Mouse (Mus musculus): Measurements from ENCODE around the gene Vcam1. TPM values are rescaled to one million over a fixed set of nuclear protein-coding genes. Genes with fewer than 3 reads are reported as not detected.

Vcam1 gene
- polyA plus RNA-seq (2015; fragmentation: Nextera tagmentation; extraction: Ambion mirVana): 47.4 and 57.8 TPM in 2 replicates

GRCm38 (mm10) chr3:116129259-116129738 lies at the start of gene Vcam1:
Vcam1 (minus strand) TSS chr3:116129688.
- H3K4me2 ChIP-seq: peak within 1 kb of the TSS; percentile 43
- H3K27ac ChIP-seq: peak within 1 kb of the TSS; percentile 47; the same call in 1 of the 2 replicates
- H3K9ac ChIP-seq: peak within 1 kb of the TSS; percentile 56
- ATAC-seq (ENCODE audit: low read depth) (no peak), DNase-seq (no peak)
- WGBS (ENCODE audit: insufficient replicate concordance): 15% methylated on average over 9 of the region's 9 CpGs
- no peaks in the 10 kb centered on the region for H3K27me3 ChIP-seq
- no peaks in the 10 kb centered on the region for H3K4me1 ChIP-seq (replicated peaks)
- H3K36me3 ChIP-seq: peaks cover 3% of the 10 kb centered on the region; the same call in 1 of the 2 replicates
- H3K9me3 ChIP-seq (replicated peaks): no peaks in the 10 kb centered on the region
- peak within 1 kb of the TSS; percentile 50 for H3K4me3 ChIP-seq (replicated peaks)

GRCm38 (mm10) chr3:116175106-116175505 lies 45.6 kb upstream of the Vcam1 start:
- no peaks in the 10 kb centered on the region for H3K36me3 ChIP-seq
- no peak overlapping the region for H3K27ac ChIP-seq
- no peak for ATAC-seq (ENCODE audit: low read depth)
- H3K9me3 ChIP-seq (replicated peaks): no peaks in the 10 kb centered on the region
- WGBS (ENCODE audit: insufficient replicate concordance): 61% methylated on average over 6 of the region's 6 CpGs
- no peaks in the 10 kb centered on the region for H3K27me3 ChIP-seq
- H3K4me3 ChIP-seq (replicated peaks): no peak overlapping the region
- DNase-seq: no peak
- no peaks in the 10 kb centered on the region for H3K4me1 ChIP-seq (replicated peaks)
- H3K4me2 ChIP-seq: no peak overlapping the region
- no peak overlapping the region for H3K9ac ChIP-seq

GRCm38 (mm10) chr3:116171461-116171860 lies 42.0 kb upstream of the Vcam1 start:
- ATAC-seq (ENCODE audit: low read depth) (no peak), DNase-seq (no peak)
- WGBS (ENCODE audit: insufficient replicate concordance): 61% methylated on average over 5 of the region's 5 CpGs
- H3K9me3 ChIP-seq (replicated peaks): no peaks in the 10 kb centered on the region
- H3K4me3 ChIP-seq (replicated peaks): no peak overlapping the region
- H3K4me2 ChIP-seq: no peak overlapping the region
- no peaks in the 10 kb centered on the region for H3K36me3 ChIP-seq
- no peaks in the 10 kb centered on the region for H3K27me3 ChIP-seq
- H3K27ac ChIP-seq: no peak overlapping the region
- H3K9ac ChIP-seq: no peak overlapping the region
- no peaks in the 10 kb centered on the region for H3K4me1 ChIP-seq (replicated peaks)

GRCm38 (mm10) chr3:116168056-116168455 lies 38.6 kb upstream of the Vcam1 start:
- 36% methylated on average over 2 of the region's 2 CpGs for WGBS (ENCODE audit: insufficient replicate concordance)
- H3K4me1 ChIP-seq (replicated peaks): no peaks in the 10 kb centered on the region
- no peak overlapping the region for H3K9ac ChIP-seq
- ATAC-seq (ENCODE audit: low read depth): no peak
- no peak for DNase-seq
- H3K27ac ChIP-seq: no peak overlapping the region
- H3K4me3 ChIP-seq (replicated peaks): no peak overlapping the region
- no peaks in the 10 kb centered on the region for H3K36me3 ChIP-seq
- no peak overlapping the region for H3K4me2 ChIP-seq
- no peaks in the 10 kb centered on the region for H3K9me3 ChIP-seq (replicated peaks)
- H3K27me3 ChIP-seq: no peaks in the 10 kb centered on the region

- DNase-seq (no peak), ATAC-seq (ENCODE audit: low read depth) (no peak)
- Histone ChIP-seq H3K9ac (no peak overlapping the region), H3K27me3 (no peaks in the 10 kb centered on the region), H3K9me3 (replicated peaks) (no peaks in the 10 kb centered on the region), H3K27ac (no peak overlapping the region), H3K36me3 (no peaks in the 10 kb centered on the region), H3K4me1 (replicated peaks) (no peaks in the 10 kb centered on the region), H3K4me2 (no peak overlapping the region), H3K4me3 (replicated peaks) (no peak overlapping the region)
- WGBS (ENCODE audit: insufficient replicate concordance): 63% methylated on average over 8 of the region's 8 CpGs
These were observed 36.8 kb upstream of the Vcam1 start for GRCm38 (mm10) chr3:116166296-116166695.

- Histone ChIP-seq H3K36me3 (no peaks in the 10 kb centered on the region), H3K4me3 (replicated peaks) (no peak overlapping the region), H3K27ac (no peak overlapping the region), H3K4me2 (no peak overlapping the region), H3K9me3 (replicated peaks) (no peaks in the 10 kb centered on the region), H3K27me3 (no peaks in the 10 kb centered on the region), H3K9ac (no peak overlapping the region), H3K4me1 (replicated peaks) (no peaks in the 10 kb centered on the region)
- ATAC-seq (ENCODE audit: low read depth): no peak
- WGBS (ENCODE audit: insufficient replicate concordance): 29% methylated on average over 1 of the region's 1 CpGs
- DNase-seq: no peak
These were observed 35.5 kb upstream of the Vcam1 start for GRCm38 (mm10) chr3:116165030-116165429.

GRCm38 (mm10) chr3:116163517-116163916 lies 34.0 kb upstream of the Vcam1 start:
- no peak for DNase-seq
- ATAC-seq (ENCODE audit: low read depth): no peak
- Histone ChIP-seq H3K36me3 (no peaks in the 10 kb centered on the region), H3K4me1 (replicated peaks) (no peaks in the 10 kb centered on the region), H3K4me3 (replicated peaks) (no peak overlapping the region), H3K9me3 (replicated peaks) (no peaks in the 10 kb centered on the region), H3K4me2 (no peak overlapping the region), H3K27ac (no peak overlapping the region), H3K27me3 (no peaks in the 10 kb centered on the region), H3K9ac (no peak overlapping the region)
- 61% methylated on average over 5 of the region's 5 CpGs for WGBS (ENCODE audit: insufficient replicate concordance)

- Histone ChIP-seq H3K27me3 (no peaks in the 10 kb centered on the region), H3K4me1 (replicated peaks) (no peaks in the 10 kb centered on the region), H3K36me3 (no peaks in the 10 kb centered on the region), H3K9me3 (replicated peaks) (no peaks in the 10 kb centered on the region), H3K4me2 (no peak overlapping the region), H3K27ac (no peak overlapping the region), H3K4me3 (replicated peaks) (no peak overlapping the region), H3K9ac (no peak overlapping the region)
- no peak for ATAC-seq (ENCODE audit: low read depth)
- 57% methylated on average over 9 of the region's 9 CpGs for WGBS (ENCODE audit: insufficient replicate concordance)
- DNase-seq: no peak
These were observed 32.7 kb upstream of the Vcam1 start for GRCm38 (mm10) chr3:116162097-116162666.

GRCm38 (mm10) chr3:116159376-116159775 lies 29.9 kb upstream of the Vcam1 start:
- Histone ChIP-seq H3K4me1 (replicated peaks) (no peaks in the 10 kb centered on the region), H3K27me3 (no peaks in the 10 kb centered on the region), H3K4me3 (replicated peaks) (no peak overlapping the region), H3K9ac (no peak overlapping the region), H3K4me2 (no peak overlapping the region), H3K27ac (no peak overlapping the region), H3K9me3 (replicated peaks) (no peaks in the 10 kb centered on the region), H3K36me3 (no peaks in the 10 kb centered on the region)
- no peak for ATAC-seq (ENCODE audit: low read depth)
- WGBS (ENCODE audit: insufficient replicate concordance): 78% methylated on average over 5 of the region's 5 CpGs
- no peak for DNase-seq

- H3K4me3 ChIP-seq (replicated peaks): no peak overlapping the region
These were observed 28.0 kb upstream of the Vcam1 start for GRCm38 (mm10) chr3:116157447-116157990.

GRCm38 (mm10) chr3:116150056-116150632 lies 20.7 kb upstream of the Vcam1 start:
- Histone ChIP-seq H3K9me3 (replicated peaks) (no peaks in the 10 kb centered on the region), H3K4me2 (no peak overlapping the region), H3K4me1 (replicated peaks) (no peaks in the 10 kb centered on the region), H3K36me3 (no peaks in the 10 kb centered on the region), H3K4me3 (replicated peaks) (no peak overlapping the region), H3K9ac (no peak overlapping the region), H3K27me3 (no peaks in the 10 kb centered on the region), H3K27ac (no peak overlapping the region)
- DNase-seq (no peak), ATAC-seq (ENCODE audit: low read depth) (no peak)
- 62% methylated on average over 13 of the region's 13 CpGs for WGBS (ENCODE audit: insufficient replicate concordance)

More at GRCm38 (mm10) chr3:116157447-116157990, 28.0 kb upstream of the Vcam1 start:
- 65% methylated on average over 13 of the region's 13 CpGs for WGBS (ENCODE audit: insufficient replicate concordance)
- Histone ChIP-seq H3K9ac (no peak overlapping the region), H3K4me2 (no peak overlapping the region), H3K4me1 (replicated peaks) (no peaks in the 10 kb centered on the region), H3K27ac (no peak overlapping the region), H3K36me3 (no peaks in the 10 kb centered on the region), H3K9me3 (replicated peaks) (no peaks in the 10 kb centered on the region), H3K27me3 (no peaks in the 10 kb centered on the region)
- DNase-seq (no peak), ATAC-seq (ENCODE audit: low read depth) (no peak)

GRCm38 (mm10) chr3:116149096-116149495 lies 19.6 kb upstream of the Vcam1 start:
- H3K9ac ChIP-seq: no peak overlapping the region
- H3K27me3 ChIP-seq: no peaks in the 10 kb centered on the region
- no peaks in the 10 kb centered on the region for H3K9me3 ChIP-seq (replicated peaks)
- no peak for DNase-seq
- H3K27ac ChIP-seq: no peak overlapping the region
- no peak overlapping the region for H3K4me3 ChIP-seq (replicated peaks)
- WGBS (ENCODE audit: insufficient replicate concordance): 43% methylated on average over 4 of the region's 4 CpGs
- no peaks in the 10 kb centered on the region for H3K4me1 ChIP-seq (replicated peaks)
- no peak overlapping the region for H3K4me2 ChIP-seq
- H3K36me3 ChIP-seq: no peaks in the 10 kb centered on the region
- ATAC-seq (ENCODE audit: low read depth): no peak
